Mouse (Mus musculus) heart, embryonic 13.5 days (tissue): ENCODE measurements around the gene Ctsl. TPM values are rescaled to one million over a fixed set of nuclear protein-coding genes. Genes with fewer than 3 reads are reported as not detected.

ENCODE experiments used
- ATAC-seq: fragments of 200-750 bp; cut with Nextera tagmentation; 2 replicates; pipeline ENCODE4 v1.8.0; 2017; ENCODE audit warnings: moderate TSS enrichment; ENCODE audit not compliant: insufficient number of reproducible peaks, low FRiP score, low TSS enrichment; ENCODE audit errors: extremely low read depth
- H3K27ac ChIP-seq: fragments of 300-500 bp; sonication (generic); replicated peaks from 2 replicates; pipeline ENCODE4 v1.5.1; 2015; ENCODE audit warnings: moderate library complexity, mild to moderate bottlenecking, inconsistent platforms
- H3K27me3 ChIP-seq: fragments of 300-500 bp; sonication (generic); replicated peaks from 2 replicates; pipeline ENCODE4 v1.6.1; 2015; ENCODE audit warnings: mild to moderate bottlenecking, inconsistent platforms
- H3K36me3 ChIP-seq: fragments of 300-500 bp; sonication (generic); 2 replicates; pipeline ENCODE4 v1.6.1; 2015; ENCODE audit warnings: mild to moderate bottlenecking, inconsistent platforms
- H3K4me1 ChIP-seq: fragments of 300-500 bp; sonication (generic); 2 replicates; pipeline ENCODE4 v1.6.1; 2015; ENCODE audit warnings: inconsistent platforms
- H3K4me2 ChIP-seq: fragments of 300-500 bp; sonication (generic); 2 replicates; pipeline ENCODE4 v1.6.1; 2015; ENCODE audit warnings: inconsistent platforms, mild to moderate bottlenecking, moderate library complexity
- H3K4me3 ChIP-seq: fragments of 300-500 bp; sonication (generic); 2 replicates; pipeline ENCODE4 v1.5.1; 2015; ENCODE audit warnings: moderate library complexity, mild to moderate bottlenecking, inconsistent platforms
- H3K9ac ChIP-seq: fragments of 300-500 bp; sonication (generic); 2 replicates; pipeline ENCODE4 v1.6.1; 2015; ENCODE audit warnings: inconsistent platforms, mild to moderate bottlenecking, moderate library complexity
- H3K9me3 ChIP-seq: fragments of 300-500 bp; sonication (generic); 2 replicates; pipeline ENCODE4 v1.6.1; 2016; ENCODE audit warnings: inconsistent platforms
- WGBS: fragments of 180-500 bp; shearing (Covaris S2); methylation state at CpG from one replicate; pipeline ENCODE4 v1.1.7; 2015; ENCODE audit warnings: mixed read lengths; 5-methylcytosine and 5-hydroxymethylcytosine counted together
- polyA plus RNA-seq: library from polyadenylated mRNA; unstranded; fragments of >200 nt; fragmentation: Nextera tagmentation; extraction: Ambion mirVana; gene quantifications from 2 replicates; pipeline ENCODE4 v1.2.1, GENCODE M21; 2015

Gene Ctsl
- polyA plus RNA-seq, 1 experiment from 2014 or later: 257 TPM

- Histone ChIP-seq H3K4me3 (peak overlapping the region; percentile 65), H3K27me3 (no peaks in the 10 kb centered on the region), H3K4me2 (peak overlapping the region; percentile 82), H3K9ac (peak overlapping the region; percentile 81), H3K9me3 (no peaks in the 10 kb centered on the region), H3K36me3 (no peaks in the 10 kb centered on the region), H3K4me1 (peaks cover 5% of the 10 kb centered on the region; the same call in 1 of the 2 replicates), H3K27ac (peak overlapping the region; percentile 34)
- ATAC-seq: peak; percentile 62; the same call in 1 of the 2 replicates
- under 1% methylated on average over 9 of the region's 9 CpGs for WGBS
Observed at GRCm38 (mm10) chr13:64344082-64344501, 26.6 kb downstream of the Ctsl start.

GRCm38 (mm10) chr13:64343598-64343997 is 27.1 kb downstream of the Ctsl start:
- no peak for ATAC-seq
- Histone ChIP-seq H3K36me3 (no peaks in the 10 kb centered on the region), H3K27me3 (no peaks in the 10 kb centered on the region), H3K9me3 (no peaks in the 10 kb centered on the region), H3K4me3 (peak overlapping the region; percentile 65), H3K9ac (peak overlapping the region; percentile 81), H3K27ac (peak overlapping the region; percentile 34), H3K4me2 (peak overlapping the region; percentile 82), H3K4me1 (peaks cover 5% of the 10 kb centered on the region; the same call in 1 of the 2 replicates)
- 19% methylated on average over 10 of the region's 10 CpGs for WGBS

- Histone ChIP-seq H3K9ac (no peak overlapping the region), H3K9me3 (no peaks in the 10 kb centered on the region), H3K4me2 (no peak overlapping the region), H3K36me3 (no peaks in the 10 kb centered on the region), H3K4me1 (no peaks in the 10 kb centered on the region), H3K27me3 (no peaks in the 10 kb centered on the region), H3K27ac (no peak overlapping the region), H3K4me3 (no peak overlapping the region)
- ATAC-seq: no peak
- 54% methylated on average over 4 of the region's 4 CpGs for WGBS
Observed at GRCm38 (mm10) chr13:64335546-64336132, 35.1 kb downstream of the Ctsl start.

- Histone ChIP-seq H3K27ac (no peak overlapping the region), H3K36me3 (no peaks in the 10 kb centered on the region), H3K9ac (no peak overlapping the region), H3K9me3 (no peaks in the 10 kb centered on the region), H3K4me2 (no peak overlapping the region), H3K4me1 (no peaks in the 10 kb centered on the region), H3K4me3 (no peak overlapping the region), H3K27me3 (no peaks in the 10 kb centered on the region)
- no peak for ATAC-seq
- 80% methylated on average over 3 of the region's 3 CpGs for WGBS
Observed at GRCm38 (mm10) chr13:64333102-64333501, 37.6 kb downstream of the Ctsl start.

- H3K9ac ChIP-seq: no peak overlapping the region
- no peak for ATAC-seq
- H3K36me3 ChIP-seq: no peaks in the 10 kb centered on the region
- H3K4me3 ChIP-seq: no peak overlapping the region
- 64% methylated on average over 6 of the region's 6 CpGs for WGBS
- H3K9me3 ChIP-seq: no peaks in the 10 kb centered on the region
- H3K27ac ChIP-seq: no peak overlapping the region
- H3K27me3 ChIP-seq: no peaks in the 10 kb centered on the region
- H3K4me1 ChIP-seq: no peaks in the 10 kb centered on the region
- H3K4me2 ChIP-seq: no peak overlapping the region
Observed at GRCm38 (mm10) chr13:64332321-64332720, 38.4 kb downstream of the Ctsl start.

- Histone ChIP-seq H3K27me3 (no peaks in the 10 kb centered on the region), H3K27ac (no peak overlapping the region), H3K9me3 (no peaks in the 10 kb centered on the region), H3K4me1 (no peaks in the 10 kb centered on the region), H3K9ac (no peak overlapping the region), H3K36me3 (no peaks in the 10 kb centered on the region), H3K4me2 (no peak overlapping the region), H3K4me3 (no peak overlapping the region)
- 80% methylated on average over 8 of the region's 8 CpGs for WGBS
- ATAC-seq: no peak
Observed at GRCm38 (mm10) chr13:64322561-64323281, 48.0 kb downstream of the Ctsl start.

GRCm38 (mm10) chr13:64320334-64320733 is 50.4 kb downstream of the Ctsl start:
- no peak for ATAC-seq
- H3K4me2 ChIP-seq: no peak overlapping the region
- H3K9ac ChIP-seq: no peak overlapping the region
- H3K27me3 ChIP-seq: no peaks in the 10 kb centered on the region
- H3K27ac ChIP-seq: no peak overlapping the region
- no peaks in the 10 kb centered on the region for H3K36me3 ChIP-seq
- 53% methylated on average over 8 of the region's 8 CpGs for WGBS
- H3K4me3 ChIP-seq: no peak overlapping the region
- H3K9me3 ChIP-seq: no peaks in the 10 kb centered on the region
- no peaks in the 10 kb centered on the region for H3K4me1 ChIP-seq

GRCm38 (mm10) chr13:64319782-64320181 is 50.9 kb downstream of the Ctsl start:
- Histone ChIP-seq H3K27me3 (no peaks in the 10 kb centered on the region), H3K9ac (no peak overlapping the region), H3K9me3 (no peaks in the 10 kb centered on the region), H3K4me3 (no peak overlapping the region), H3K4me2 (no peak overlapping the region), H3K4me1 (no peaks in the 10 kb centered on the region), H3K36me3 (no peaks in the 10 kb centered on the region), H3K27ac (no peak overlapping the region)
- ATAC-seq: no peak

- no peaks in the 10 kb centered on the region for H3K9me3 ChIP-seq
- ATAC-seq: no peak
- 57% methylated on average over 2 of the region's 2 CpGs for WGBS
- H3K4me1 ChIP-seq: no peaks in the 10 kb centered on the region
- H3K27me3 ChIP-seq: no peaks in the 10 kb centered on the region
- H3K4me2 ChIP-seq: no peak overlapping the region
- H3K9ac ChIP-seq: no peak overlapping the region
- no peaks in the 10 kb centered on the region for H3K36me3 ChIP-seq
- H3K4me3 ChIP-seq: no peak overlapping the region
- H3K27ac ChIP-seq: no peak overlapping the region
Observed at GRCm38 (mm10) chr13:64318355-64318754, 52.3 kb downstream of the Ctsl start.

- under 1% methylated on average over 3 of the region's 3 CpGs for WGBS
- no peak overlapping the region for H3K27ac ChIP-seq
- peaks cover 15% of the 10 kb centered on the region for H3K4me1 ChIP-seq
- H3K27me3 ChIP-seq: no peaks in the 10 kb centered on the region
- no peak for ATAC-seq
- H3K4me3 ChIP-seq: no peak overlapping the region
- H3K9ac ChIP-seq: no peak overlapping the region
- H3K4me2 ChIP-seq: no peak overlapping the region
- no peaks in the 10 kb centered on the region for H3K9me3 ChIP-seq
- H3K36me3 ChIP-seq: no peaks in the 10 kb centered on the region
Observed at GRCm38 (mm10) chr13:64315483-64316050, 55.1 kb downstream of the Ctsl start.

- no peak overlapping the region for H3K4me3 ChIP-seq
- no peaks in the 10 kb centered on the region for H3K36me3 ChIP-seq
- no peaks in the 10 kb centered on the region for H3K9me3 ChIP-seq
- no peak overlapping the region for H3K4me2 ChIP-seq
- no peak for ATAC-seq
- no peak overlapping the region for H3K9ac ChIP-seq
- no peak overlapping the region for H3K27ac ChIP-seq
- H3K27me3 ChIP-seq: no peaks in the 10 kb centered on the region
- 68% methylated on average over 3 of the region's 3 CpGs for WGBS
- peaks cover 30% of the 10 kb centered on the region for H3K4me1 ChIP-seq
Observed at GRCm38 (mm10) chr13:64314041-64314440, 56.6 kb downstream of the Ctsl start.
